Mouse (Mus musculus) bone marrow macrophage, adult 2 months (primary cell): ENCODE data around the gene Tmtc4.

Experiments used
- CTCF ChIP-seq: IDR thresholded peaks from 2 replicates; pipeline ENCODE4 v1.5.1; 2012; ENCODE audit warnings: low read depth, mild to moderate bottlenecking, low read length, moderate library complexity
- POLR2A ChIP-seq: IDR thresholded peaks from 2 replicates; pipeline ENCODE4 v1.6.1; 2012; ENCODE audit warnings: mild to moderate bottlenecking, low read depth, low read length, borderline replicate concordance

DNA sequence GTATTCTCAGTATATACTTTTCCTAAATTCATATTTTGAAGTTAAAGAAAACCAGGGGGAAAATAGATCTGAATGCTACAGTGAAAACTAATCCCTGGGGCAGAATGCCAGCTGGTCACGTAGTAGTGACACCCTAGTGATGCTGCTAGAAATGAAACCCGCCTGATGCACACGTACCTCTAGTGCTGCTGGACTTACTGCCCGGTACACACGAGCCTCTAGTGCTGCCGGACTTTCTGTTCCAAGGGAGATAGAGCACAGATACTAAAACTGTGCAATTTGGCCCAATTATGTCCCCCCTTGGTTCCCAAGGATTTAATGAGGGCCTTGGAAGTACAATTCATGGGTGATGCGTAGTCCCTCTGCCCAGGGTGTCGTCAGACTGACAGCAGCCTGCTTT is 108.8 kb downstream of the Tmtc4 start:
- TF ChIP-seq POLR2A, result no peak
- TF ChIP-seq CTCF, result no peak
